Mouse (Mus musculus) liver, adult (tissue): ENCODE measurements around the gene Gpat3.

Experiments
- GATA4 ChIP-seq: IDR thresholded peaks from 2 replicates; pipeline ENCODE4 v1.6.1; 2014; ENCODE audit warnings: mild to moderate bottlenecking, low read length; ENCODE audit not compliant: insufficient replicate concordance

The Gpat3 gene

GRCm38 (mm10) chr5:100943716-100944115 is 98.2 kb downstream of the Gpat3 start:
- TF ChIP-seq GATA4: no peak

- TF ChIP-seq GATA4: no peak
These were observed 99.8 kb downstream of the Gpat3 start for GRCm38 (mm10) chr5:100945336-100945735.
